Mouse (Mus musculus): ENCODE data around the gene Vps37c.

The Vps37c gene

GRCm38 (mm10) chr19:10688537-10689352 lies at the start of gene Vps37c:
Gene Vps37c (plus strand): TSS chr19:10688735.
- peak; percentile 86 for DNase-seq (ENCODE audit: low read depth, low spot score)

GRCm38 (mm10) chr19:10640080-10640479 lies 48.5 kb upstream of the Vps37c start:
- no peak for DNase-seq (ENCODE audit: low read depth, low spot score)

DNA sequence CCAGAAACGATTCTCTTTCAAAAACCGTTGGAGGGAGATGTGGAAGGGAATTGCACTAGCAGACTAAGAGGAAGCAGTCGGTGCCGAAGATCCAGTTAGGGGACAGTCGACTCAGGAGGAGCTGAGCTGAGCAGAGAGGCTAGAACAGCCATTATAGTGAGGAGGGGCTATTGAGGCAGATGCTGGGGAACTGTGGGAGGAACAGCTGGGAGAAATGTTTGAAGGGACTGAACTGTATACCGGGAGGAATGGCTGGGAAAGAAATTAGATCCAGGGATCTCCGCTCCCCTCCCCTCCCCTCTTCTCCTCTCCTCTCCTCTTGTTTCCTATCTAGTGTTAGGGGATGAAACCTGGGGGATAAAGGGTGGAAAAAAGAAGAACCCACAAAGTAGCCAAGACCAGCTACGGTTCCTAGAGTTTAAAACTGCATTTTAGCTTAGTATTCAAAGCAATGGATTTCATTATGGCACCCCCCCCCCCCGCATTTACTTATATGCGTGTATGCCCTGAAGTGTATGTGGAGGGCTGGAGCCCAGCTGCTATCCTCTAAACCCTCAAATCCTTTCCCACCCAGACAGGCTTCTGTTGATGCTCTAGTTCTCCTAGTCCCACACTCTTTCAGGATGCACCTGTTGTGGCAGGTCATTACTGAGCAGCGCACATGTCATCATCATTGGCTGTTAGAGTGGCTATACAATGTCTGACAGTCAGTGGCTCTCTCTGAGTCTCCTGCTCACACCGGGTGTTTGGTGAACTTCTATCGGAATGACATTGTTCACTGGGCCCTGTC lies 47.8 kb upstream of the Vps37c start:
- no peak for DNase-seq (ENCODE audit: low read depth, low spot score)

- DNase-seq (ENCODE audit: low read depth, low spot score), result no peak
Observed at GRCm38 (mm10) chr19:10645616-10646015, 42.9 kb upstream of the Vps37c start.

GRCm38 (mm10) chr19:10648156-10648555 lies 40.4 kb upstream of the Vps37c start:
- no peak for DNase-seq (ENCODE audit: low read depth, low spot score)

DNA sequence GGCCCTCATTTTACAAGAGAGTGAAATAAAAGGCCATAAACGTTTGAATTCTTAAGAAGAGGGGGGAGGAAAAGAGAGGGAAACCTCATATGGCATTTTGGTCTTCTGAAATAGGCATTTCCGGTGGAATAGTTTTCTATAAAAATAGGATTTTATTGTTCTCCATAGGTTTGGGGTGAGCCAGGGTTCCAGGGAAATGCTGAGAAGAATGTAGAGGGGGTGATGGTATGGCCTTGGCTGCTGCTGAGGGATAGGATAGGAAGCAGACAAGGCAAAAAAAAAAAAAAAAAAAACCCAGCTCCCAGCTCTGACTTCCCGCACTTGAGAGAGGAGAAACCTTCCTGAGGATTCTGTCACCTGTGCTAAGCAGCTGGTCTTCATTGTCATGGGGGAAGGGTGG lies 32.5 kb upstream of the Vps37c start:
- no peak for DNase-seq (ENCODE audit: low read depth, low spot score)

DNA sequence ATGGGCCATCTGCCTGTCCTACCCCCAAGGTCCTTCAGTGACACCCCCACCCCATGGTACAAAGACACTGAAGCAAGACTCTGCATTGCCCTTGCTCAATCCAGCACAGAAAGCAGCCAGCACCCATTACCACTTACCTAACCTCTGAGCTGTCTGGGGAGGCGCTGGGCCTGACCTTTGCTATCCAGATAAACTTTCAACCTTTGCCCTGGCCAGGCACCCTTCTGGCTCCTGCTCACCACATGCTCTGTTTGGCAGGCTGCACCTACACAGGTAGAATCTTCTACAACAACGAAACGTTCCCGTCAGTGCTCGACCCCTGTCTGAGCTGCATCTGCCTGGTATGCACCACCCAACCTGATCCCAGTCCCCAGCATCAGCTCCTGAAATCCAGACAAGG lies 30.8 kb upstream of the Vps37c start:
- DNase-seq (ENCODE audit: low read depth, low spot score), result no peak

DNA sequence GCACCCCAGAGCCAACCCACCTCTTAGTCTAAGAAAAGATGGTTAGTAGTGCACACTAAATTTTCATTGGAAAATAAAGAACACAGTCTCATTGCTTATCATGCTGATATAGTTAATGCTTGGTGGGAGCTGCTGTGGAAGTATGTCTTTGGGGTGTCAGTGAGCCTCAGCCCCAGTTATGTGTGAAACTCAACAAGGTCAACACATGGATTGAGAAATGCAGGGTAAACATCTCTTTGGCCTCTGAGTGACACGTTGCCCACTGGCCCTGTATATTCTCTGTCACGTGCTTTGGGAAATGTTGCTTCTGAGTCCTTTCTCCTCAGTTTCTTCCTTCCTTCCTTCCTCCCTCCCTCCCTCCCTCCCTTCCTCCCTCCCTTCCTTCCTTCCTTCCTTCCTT lies 30.1 kb upstream of the Vps37c start:
- DNase-seq (ENCODE audit: low read depth, low spot score), result no peak

GRCm38 (mm10) chr19:10661373-10661772 lies 27.2 kb upstream of the Vps37c start:
- no peak for DNase-seq (ENCODE audit: low read depth, low spot score)

GRCm38 (mm10) chr19:10661919-10662318 lies 26.6 kb upstream of the Vps37c start:
- DNase-seq (ENCODE audit: low read depth, low spot score), result no peak

GRCm38 (mm10) chr19:10662665-10663064 lies 25.9 kb upstream of the Vps37c start:
- DNase-seq (ENCODE audit: low read depth, low spot score), result no peak

GRCm38 (mm10) chr19:10665093-10665492 lies 23.4 kb upstream of the Vps37c start:
- DNase-seq (ENCODE audit: low read depth, low spot score), result no peak

DNA sequence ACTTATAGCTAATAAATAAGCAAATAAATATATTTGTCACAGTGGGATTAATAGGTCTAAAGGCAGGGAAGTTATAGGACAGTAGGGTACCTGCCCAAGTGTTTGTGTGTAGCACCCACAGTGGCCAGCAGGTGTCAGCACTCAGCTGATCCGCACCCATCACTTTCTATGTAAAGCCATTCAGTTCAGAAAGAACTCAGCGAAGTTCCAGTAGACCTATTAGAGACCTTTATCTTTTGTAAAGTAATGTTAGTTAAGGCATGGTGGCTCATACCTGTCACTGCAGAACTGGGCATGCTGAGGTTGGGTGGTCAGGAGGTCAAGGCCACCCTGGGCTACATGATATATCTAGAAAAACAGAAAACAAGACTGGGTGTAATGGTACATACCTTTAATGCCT lies 23.0 kb upstream of the Vps37c start:
- DNase-seq (ENCODE audit: low read depth, low spot score), result peak; percentile 56

DNA sequence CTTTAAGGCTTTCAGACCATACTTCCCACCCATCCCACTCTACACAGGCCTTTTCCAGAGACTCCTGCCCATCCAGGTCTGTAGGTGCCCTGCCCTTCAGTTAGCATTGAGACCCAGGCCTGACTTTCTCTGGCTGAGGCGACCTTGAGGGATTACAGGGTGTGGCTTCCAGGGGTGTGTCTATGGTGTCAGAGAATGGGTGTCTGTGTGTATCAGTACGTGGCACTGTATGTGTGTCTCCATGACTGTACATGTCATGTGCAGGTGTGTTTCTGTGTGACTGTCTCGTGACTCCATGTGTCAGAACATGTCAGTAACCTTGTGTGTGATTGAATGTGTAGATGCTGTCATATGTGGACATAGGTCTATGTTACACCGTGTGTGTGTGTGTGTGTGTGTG lies 17.2 kb upstream of the Vps37c start:
- DNase-seq (ENCODE audit: low read depth, low spot score), result peak; percentile 23

GRCm38 (mm10) chr19:10671854-10672417 lies 16.6 kb upstream of the Vps37c start:
- no peak for DNase-seq (ENCODE audit: low read depth, low spot score)

DNA sequence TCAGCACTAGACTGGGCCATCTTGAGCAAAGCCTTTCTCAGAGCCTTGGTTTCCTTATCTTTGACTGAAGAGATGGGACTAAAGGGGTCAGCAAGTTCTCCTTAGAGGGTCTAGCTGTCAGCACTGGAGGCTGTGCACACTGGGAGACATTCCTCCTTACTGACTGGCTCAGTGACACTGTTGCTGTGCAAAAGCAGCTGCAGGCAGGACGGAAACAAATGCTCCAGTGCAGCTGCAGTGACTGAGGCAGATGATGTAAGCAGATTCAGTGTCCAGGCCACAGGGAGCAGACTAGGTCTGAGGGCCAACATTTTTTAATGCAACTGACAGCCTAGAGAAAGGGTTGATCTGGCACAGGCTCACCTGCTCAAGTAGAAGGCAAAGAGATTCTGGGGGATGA lies 15.3 kb upstream of the Vps37c start:
- no peak for DNase-seq (ENCODE audit: low read depth, low spot score)

DNA sequence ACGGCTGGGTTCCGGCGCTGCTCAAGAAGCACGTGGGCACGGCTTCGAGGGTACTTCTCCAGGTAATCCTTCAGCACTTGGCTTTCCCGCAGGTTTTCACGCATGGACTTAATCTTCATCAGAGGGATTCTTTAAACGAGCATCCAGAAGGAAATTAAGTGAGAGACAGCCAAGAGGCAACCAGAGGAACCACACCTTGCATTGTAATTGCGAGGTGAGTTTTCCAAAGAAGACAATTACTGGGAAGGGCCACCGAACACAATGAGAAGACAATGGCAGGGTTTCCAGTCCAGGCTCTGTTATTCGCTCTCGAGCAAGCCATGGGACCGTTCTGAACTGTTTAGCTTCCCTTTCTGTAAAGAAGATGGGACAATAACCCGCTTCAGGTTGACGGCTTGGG lies 11.9 kb upstream of the Vps37c start:
- peak; percentile 74 for DNase-seq (ENCODE audit: low read depth, low spot score)

DNA sequence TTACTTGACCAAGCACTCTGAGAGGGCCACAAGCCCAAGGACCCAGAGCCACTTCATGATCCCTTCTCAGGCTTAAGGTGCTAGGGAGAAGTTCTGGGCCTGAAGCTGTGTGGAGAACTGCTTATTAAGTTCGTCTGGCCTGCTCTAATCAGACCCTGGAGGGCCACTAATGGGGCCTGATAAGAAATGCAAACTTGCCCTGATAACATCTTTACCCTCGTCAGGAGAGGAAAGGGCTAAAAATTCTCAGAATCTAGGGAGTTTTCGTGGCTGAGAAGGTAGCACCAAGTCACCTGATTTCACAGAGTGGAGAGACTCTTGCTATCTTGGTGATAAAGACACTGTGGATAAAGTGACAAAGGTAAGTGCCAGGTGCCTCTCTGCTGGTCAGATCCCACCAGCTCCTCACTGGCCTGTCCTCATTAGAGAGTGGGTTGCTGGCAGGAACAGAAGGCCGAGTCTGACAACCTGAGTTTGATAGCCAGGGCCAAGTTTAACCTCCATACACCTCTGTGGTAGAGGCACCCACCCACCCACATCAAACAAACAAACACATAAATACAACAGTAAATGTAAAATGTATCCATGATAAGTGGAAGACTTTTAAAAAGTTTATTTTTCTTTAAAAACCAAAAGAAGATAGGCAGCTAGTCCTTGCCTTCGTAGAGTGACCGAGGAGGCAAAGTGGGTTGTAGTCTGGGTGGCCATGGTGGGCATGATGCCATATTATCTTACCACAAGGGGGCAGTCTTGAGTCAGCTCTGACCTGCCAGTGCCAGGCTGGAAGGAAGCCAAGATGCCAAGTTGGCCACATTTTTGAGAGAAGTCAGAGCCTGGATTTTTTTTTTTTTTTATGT lies 10.4 kb upstream of the Vps37c start, which contains the start of gene Pga5:
TSS of gene Pga5 (minus strand) at position 157 of the 857 bp plus-strand sequence.
- peak; percentile 48 for DNase-seq (ENCODE audit: low read depth, low spot score)

GRCm38 (mm10) chr19:10678772-10679067 lies 9.8 kb upstream of the Vps37c start:
- no peak for DNase-seq (ENCODE audit: low read depth, low spot score)

DNA sequence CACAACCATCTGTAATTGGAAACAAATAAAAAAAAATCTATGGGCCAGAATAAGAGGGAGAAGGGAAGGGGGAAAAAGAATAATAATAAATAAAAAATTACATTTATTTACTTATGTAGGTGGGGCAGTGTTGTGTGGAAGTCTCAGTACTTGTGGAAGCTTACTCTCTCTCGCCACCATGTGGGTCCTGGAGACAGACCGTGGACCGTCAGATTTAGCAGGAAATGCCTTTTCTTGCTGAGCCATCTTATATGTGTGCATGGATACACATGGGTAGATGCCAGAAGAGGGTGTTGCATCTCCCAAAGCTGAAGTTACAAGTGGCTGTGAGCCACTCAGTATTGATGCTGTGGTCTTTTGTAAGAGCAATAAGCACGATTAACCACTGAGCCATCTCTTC lies 7.0 kb upstream of the Vps37c start:
- DNase-seq (ENCODE audit: low read depth, low spot score), result no peak

DNA sequence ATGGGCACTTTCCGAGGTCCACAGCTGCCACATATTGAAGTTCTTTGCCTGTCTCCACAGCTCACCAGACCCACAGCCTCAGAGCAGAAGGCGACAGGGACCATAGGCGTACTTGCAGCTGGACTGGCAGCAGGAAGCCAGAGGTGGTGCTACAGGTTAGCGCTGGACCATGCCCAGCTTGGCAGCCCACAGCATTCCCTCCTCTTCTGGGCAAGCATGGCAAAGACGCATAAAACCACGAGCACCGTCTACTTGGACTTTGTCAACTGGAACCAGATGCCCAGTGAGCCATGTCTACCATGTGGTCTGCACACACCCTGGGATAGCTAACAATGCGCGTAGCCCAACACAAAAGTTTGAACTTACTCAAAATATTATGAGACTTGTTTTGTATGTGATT lies 3.5 kb upstream of the Vps37c start:
- no peak for DNase-seq (ENCODE audit: low read depth, low spot score)

GRCm38 (mm10) chr19:10685727-10686126 lies 2.8 kb upstream of the Vps37c start:
- DNase-seq (ENCODE audit: low read depth, low spot score), result no peak

All from R1 (cell line).